Mouse (Mus musculus) brain, embryonic 14.5 days (tissue): Measurements from ENCODE around the gene Trmt2a.

ENCODE experiments used
- CTCF ChIP-seq: fragments of 200-500 bp; IDR thresholded peaks from 2 replicates; pipeline ENCODE4 v1.5.1; 2012; ENCODE audit warnings: inconsistent platforms, mild to moderate bottlenecking, moderate library complexity, borderline replicate concordance; ENCODE audit not compliant: insufficient read depth, insufficient read length; ENCODE audit errors: extremely low read depth
- POLR2A ChIP-seq: fragments of 200-500 bp; IDR thresholded peaks from 2 replicates; pipeline ENCODE4 v1.6.1; 2012; ENCODE audit warnings: mild to moderate bottlenecking, inconsistent platforms, borderline replicate concordance; ENCODE audit not compliant: poor library complexity, insufficient read depth, insufficient read length, severe bottlenecking; ENCODE audit errors: extremely low read depth

- TF ChIP-seq CTCF (no peak), POLR2A (no peak)
Measured at GRCm38 (mm10) chr16:18235389-18236065, 13.0 kb upstream of the Trmt2a start.
